In the genomic region with DNA sequence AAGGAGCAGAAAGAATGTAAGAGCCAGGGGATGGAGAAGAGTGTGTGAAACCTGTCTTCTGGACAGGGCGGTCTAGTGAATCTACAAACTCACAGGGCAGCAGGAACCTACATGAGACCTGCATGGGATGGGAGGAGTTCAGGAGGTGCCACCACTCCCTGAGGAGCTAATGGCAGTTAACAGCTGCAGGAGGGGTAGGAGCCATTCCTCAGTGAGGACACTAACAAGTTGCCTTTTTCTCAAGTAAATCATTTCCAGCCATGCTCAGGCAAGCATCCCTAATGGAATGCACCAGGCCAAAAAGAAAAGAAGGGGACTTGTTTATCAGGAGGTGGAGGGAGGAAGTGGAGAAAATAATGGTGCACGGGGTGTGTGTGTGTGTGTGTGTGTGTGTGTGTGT, we compare ENCODE assay signal across 22 mouse cellular contexts.
DNase-seq lines count a peak whose midpoint lies in the region; ATAC-seq lines count a peak whose summit lies in the region.
"Had no signal": no experiment of that assay in that cellular context is flagged by ENCODE, and none has a peak within 500 bp of the region (broad histone marks: within the 10 kb centered on the region; RNA-seq: fewer than 3 reads in every experiment).

No protein-coding gene starts in this region.

- ATAC-seq in activated CD4-positive, CD25-positive, alpha-beta regulatory T cell, adult 4 months, result no peak
- ATAC-seq: forebrain, embryonic 13.5 days; intestine, postnatal 0 days; midbrain, embryonic 15.5 days; Patski had no signal

- peak; percentile 51 for DNase-seq in kidney, adult 11 months
- DNase-seq in kidney, postnatal 10 days, result no peak
- DNase-seq in kidney, adult 9 months, result peak; percentile 37
- DNase-seq in kidney, postnatal 14 days, result peak; percentile 24
- DNase-seq in layer of hippocampus, postnatal 36 days, result no peak
- no peak for DNase-seq in layer of hippocampus, postnatal 14 days (ENCODE audit: low spot score in 2 of 2)
- DNase-seq: adrenal gland, postnatal 14 days; cerebellum, adult 18-20 months; cerebellum, postnatal 10 days; gastrocnemius, postnatal 10 days; heart, postnatal 14 days; liver; lung, adult 2 months; lung, postnatal 10 days; right cerebral cortex, adult 18-20 months; thymus, adult 18-20 months; thymus, postnatal 25 days had no signal

Comparison
In these comparisons a context has a peak if more than half of its experiments do, and no peak if none do; other contexts are left out.
1. DNase-seq: peak in kidney, adult 11 months (single experiment), kidney, adult 9 months (single experiment) and kidney, postnatal 14 days (single experiment); none in kidney, postnatal 10 days (single experiment), layer of hippocampus, postnatal 36 days (0 of 2) and layer of hippocampus, postnatal 14 days (0 of 2).